25 mouse cellular contexts compared by ENCODE assay signal in genomic region chr5:120779922-120780321, GRCm38 (mm10). TPM values are rescaled to one million over a fixed set of nuclear protein-coding genes. Genes with fewer than 3 reads are reported as not detected.
A peak's percentile ranks its signal among the peaks of the same experiment; 100 is the strongest.
DNase-seq lines count a peak whose midpoint lies in the region; ATAC-seq and TF ChIP-seq lines count a peak whose summit lies in the region.
"Had no signal": no experiment of that assay in that cellular context is flagged by ENCODE, and none has a peak within 500 bp of the region (broad histone marks: within the 10 kb centered on the region; RNA-seq: fewer than 3 reads in every experiment).

No protein-coding gene starts in this region.

- peak; percentile 53 for ATAC-seq in heart, embryonic 16.5 days (replicated peaks; ENCODE audit: extremely low read depth, insufficient read depth, low FRiP score)
- no peak for ATAC-seq in heart, embryonic 12.5 days (ENCODE audit: insufficient number of reproducible peaks, low FRiP score)
- ATAC-seq in lung, embryonic 16.5 days (ENCODE audit: low read depth) = peak; percentile 26; the same call in 1 of the 2 replicates
- ATAC-seq in forebrain, embryonic 16.5 days = no peak
- no peak for ATAC-seq in megakaryocyte-erythroid progenitor cell, adult 5-6 weeks (replicated peaks; ENCODE audit: low FRiP score, low TSS enrichment, poor library complexity, severe bottlenecking)
- ATAC-seq: CD4-positive, CD25-positive, alpha-beta regulatory T cell, adult 4 months; forebrain, embryonic 15.5 days; inflammation-experienced regulatory T-cells, adult 6 months had no signal

- TF ChIP-seq CTCF in lung, adult 2 months (IDR thresholded peaks at IDR 0.05; ENCODE audit: insufficient read depth, low read length) = no peak

- peak overlapping the region; percentile 16 for H3K4me3 ChIP-seq in heart, embryonic 16.5 days (ENCODE audit: low read length)
- H3K4me3 ChIP-seq in heart, embryonic 12.5 days = no peak overlapping the region
- no peak overlapping the region for H3K4me3 ChIP-seq in lung, embryonic 16.5 days (ENCODE audit: low read length)
- no peak overlapping the region for H3K4me3 ChIP-seq in lung, adult 2 months (replicated peaks; ENCODE audit: extremely low read depth, low read depth, low read length)
- no peak overlapping the region for H3K4me3 ChIP-seq in macrophage (ENCODE audit: inconsistent target)
- no peak overlapping the region for H3K4me3 ChIP-seq in forebrain, embryonic 16.5 days (replicated peaks; ENCODE audit: low read length)
- H3K4me3 ChIP-seq: erythroblast, embryonic 14.5 days; forebrain, embryonic 15.5 days; hindbrain, embryonic 12.5 days; kidney, embryonic 15.5 days; left cerebral cortex, adult 2 months; limb, embryonic 13.5 days; liver, embryonic 15.5 days had no signal

- TF ChIP-seq POLR2A in lung, adult 2 months (IDR thresholded peaks at IDR 0.05; ENCODE audit: borderline replicate concordance, extremely low read depth, low read depth, low read length) = no peak

- peak overlapping the region; percentile 55 for H3K4me2 ChIP-seq in heart, embryonic 16.5 days (ENCODE audit: low read depth, low read length)
- no peak overlapping the region for H3K4me2 ChIP-seq in heart, embryonic 12.5 days
- no peak overlapping the region for H3K4me2 ChIP-seq in lung, embryonic 16.5 days (ENCODE audit: low read depth, low read length)
- H3K4me2 ChIP-seq in forebrain, embryonic 16.5 days (ENCODE audit: low read length) = no peak overlapping the region
- H3K4me2 ChIP-seq: forebrain, embryonic 15.5 days; hindbrain, embryonic 12.5 days; kidney, embryonic 15.5 days; limb, embryonic 13.5 days; liver, embryonic 15.5 days had no signal

- peaks cover 26% of the 10 kb centered on the region for H3K79me2 ChIP-seq in macrophage (ENCODE audit: inconsistent target)

- peaks cover 25% of the 10 kb centered on the region for H3K4me1 ChIP-seq in heart, embryonic 16.5 days (ENCODE audit: control insufficient read depth, insufficient read depth, low read length)
- H3K4me1 ChIP-seq in heart, embryonic 12.5 days (replicated peaks) = peaks cover 37% of the 10 kb centered on the region
- no peaks in the 10 kb centered on the region for H3K4me1 ChIP-seq in lung, embryonic 16.5 days (replicated peaks; ENCODE audit: control insufficient read depth, insufficient read depth, low read length)
- H3K4me1 ChIP-seq in lung, adult 2 months (ENCODE audit: control insufficient read depth, insufficient read depth, low read length) = peaks cover 4% of the 10 kb centered on the region; the same call in 1 of the 2 replicates
- no peaks in the 10 kb centered on the region for H3K4me1 ChIP-seq in forebrain, embryonic 16.5 days (replicated peaks; ENCODE audit: control insufficient read depth, insufficient read depth, low read length)
- H3K4me1 ChIP-seq: forebrain, embryonic 15.5 days; hindbrain, embryonic 12.5 days had no signal

- 8% methylated on average over 3 of the region's 3 CpGs for WGBS in heart, embryonic 16.5 days
- 14% methylated on average over 3 of the region's 3 CpGs for WGBS in heart, embryonic 12.5 days
- 31% methylated on average over 3 of the region's 3 CpGs for WGBS in lung, embryonic 16.5 days
- 11% methylated on average over 3 of the region's 3 CpGs for WGBS in lung, adult 2 months
- 4% methylated on average over 3 of the region's 3 CpGs for WGBS in macrophage (ENCODE audit: missing documents)
- 51% methylated on average over 3 of the region's 3 CpGs for WGBS in forebrain, embryonic 16.5 days

- H3K27ac ChIP-seq in heart, embryonic 16.5 days (ENCODE audit: low read length) = peak overlapping the region; percentile 90
- no peak overlapping the region for H3K27ac ChIP-seq in heart, embryonic 12.5 days (ENCODE audit: poor library complexity, severe bottlenecking)
- no peak overlapping the region for H3K27ac ChIP-seq in lung, embryonic 16.5 days (ENCODE audit: low read length)
- H3K27ac ChIP-seq in macrophage = 0 out of 2 replicates have a peak overlapping the region, but pooled peaks have one; percentile 5
- H3K27ac ChIP-seq in forebrain, embryonic 16.5 days (ENCODE audit: low read length) = no peak overlapping the region
- H3K27ac ChIP-seq: forebrain, embryonic 15.5 days; hindbrain, embryonic 12.5 days; kidney, embryonic 15.5 days; left cerebral cortex, adult 2 months; limb, embryonic 13.5 days; liver, embryonic 15.5 days had no signal

- DNase-seq in lung, adult 2 months = no peak
- DNase-seq in brain, adult 2 months (ENCODE audit: low read depth, low spot score) = peak; percentile 43
- DNase-seq: adrenal gland, adult 8-10 months; cerebellum, adult 11-12 months; cerebellum, postnatal 25 days; right cerebral cortex, postnatal 14 days had no signal

- H3K9ac ChIP-seq in heart, embryonic 16.5 days (ENCODE audit: low read length) = peak overlapping the region; percentile 44; the same call in 1 of the 2 replicates
- H3K9ac ChIP-seq in heart, embryonic 12.5 days = no peak overlapping the region
- H3K9ac ChIP-seq in lung, embryonic 16.5 days (ENCODE audit: low read length) = no peak overlapping the region
- H3K9ac ChIP-seq in forebrain, embryonic 16.5 days (replicated peaks; ENCODE audit: low read depth, low read length) = no peak overlapping the region
- H3K9ac ChIP-seq: forebrain, embryonic 15.5 days; hindbrain, embryonic 12.5 days; kidney, embryonic 15.5 days; limb, embryonic 13.5 days; liver, embryonic 15.5 days had no signal

- no peaks in the 10 kb centered on the region for H3K27me3 ChIP-seq in heart, embryonic 16.5 days (ENCODE audit: control insufficient read depth, insufficient read depth, low read length)
- 0 out of 2 replicates have a peak, but pooled peaks cover 3% of the 10 kb centered on the region for H3K27me3 ChIP-seq in heart, embryonic 12.5 days (replicated peaks)
- no peaks in the 10 kb centered on the region for H3K27me3 ChIP-seq in lung, embryonic 16.5 days (ENCODE audit: control insufficient read depth, insufficient read depth, low read depth, low read length)
- no peaks in the 10 kb centered on the region for H3K27me3 ChIP-seq in forebrain, embryonic 16.5 days (replicated peaks; ENCODE audit: control insufficient read depth, insufficient read depth, low read length)
- H3K27me3 ChIP-seq: forebrain, embryonic 15.5 days; hindbrain, embryonic 12.5 days; kidney, embryonic 15.5 days; liver, embryonic 15.5 days had no signal

- H3K36me3 ChIP-seq in heart, embryonic 16.5 days (ENCODE audit: control insufficient read depth, insufficient read depth) = no peaks in the 10 kb centered on the region
- no peaks in the 10 kb centered on the region for H3K36me3 ChIP-seq in heart, embryonic 12.5 days
- H3K36me3 ChIP-seq in lung, embryonic 16.5 days (ENCODE audit: control insufficient read depth, insufficient read depth, low read length) = no peaks in the 10 kb centered on the region
- H3K36me3 ChIP-seq in macrophage (ENCODE audit: inconsistent target) = peaks cover 2% of the 10 kb centered on the region; the same call in 1 of the 2 replicates
- H3K36me3 ChIP-seq in forebrain, embryonic 16.5 days (ENCODE audit: control insufficient read depth, insufficient read depth) = no peaks in the 10 kb centered on the region
- H3K36me3 ChIP-seq: forebrain, embryonic 15.5 days; G1E; hindbrain, embryonic 12.5 days; kidney, embryonic 15.5 days; limb, embryonic 13.5 days; liver, embryonic 15.5 days had no signal

- H3K9me3 ChIP-seq in heart, embryonic 16.5 days (replicated peaks; ENCODE audit: control insufficient read depth, low read length) = no peaks in the 10 kb centered on the region
- H3K9me3 ChIP-seq in heart, embryonic 12.5 days (replicated peaks) = 0 out of 2 replicates have a peak, but pooled peaks cover 4% of the 10 kb centered on the region
- no peaks in the 10 kb centered on the region for H3K9me3 ChIP-seq in lung, embryonic 16.5 days (ENCODE audit: control insufficient read depth, low read length)
- no peaks in the 10 kb centered on the region for H3K9me3 ChIP-seq in forebrain, embryonic 16.5 days (ENCODE audit: control insufficient read depth, low read length)
- H3K9me3 ChIP-seq: forebrain, embryonic 15.5 days; G1E; hindbrain, embryonic 12.5 days; kidney, embryonic 15.5 days; limb, embryonic 13.5 days; liver, embryonic 15.5 days had no signal

RNA-seq across cellular contexts. Expression of gene Oas3, which starts 2.5 kb away (rescaled TPM):
- 0.59 and 0.80 TPM in 2 replicates for polyA plus RNA-seq in heart, embryonic 16.5 days (2015; fragmentation: Nextera tagmentation; extraction: Ambion mirVana)
- polyA plus RNA-seq in heart, embryonic 12.5 days (2016; fragmentation: Nextera tagmentation; extraction: Ambion mirVana) = 0.33 and 0.36 TPM in 2 replicates
- 0.10 and 0.11 TPM in 2 replicates for polyA plus RNA-seq in lung, embryonic 16.5 days (2015; fragmentation: Nextera tagmentation; extraction: Ambion mirVana)
- polyA plus RNA-seq in lung, adult 2 months (2012; rRNA removed) = 1.6 and 1.7 TPM in 2 replicates
- 100 to 1,000 TPM in 15 of 26 experiments, 10 to 100 TPM in 11; 43.7 to 450 (median 323) TPM for total RNA-seq in macrophage (2018; cell fraction: chromatin; rRNA removed)
- total RNA-seq in macrophage (2018; cell fraction: cytosol; rRNA removed) = 100 to 1,000 TPM in 16 of 26 experiments, 10 to 100 TPM in 10; 61.9 to 594 (median 264) TPM
- total RNA-seq in macrophage (2018; cell fraction: nucleus; rRNA removed) = 100 to 1,000 TPM in 17 of 26 experiments, 10 to 100 TPM in 9; 71.9 to 656 (median 415) TPM
- polyA plus RNA-seq in macrophage (2018) = 41.1 to 153 TPM (median 78.6 TPM) in 3 replicates
- 0.15 and 0.25 TPM in 2 replicates for polyA plus RNA-seq in forebrain, embryonic 16.5 days (2015; fragmentation: Nextera tagmentation; extraction: Ambion mirVana)
- 2.3 and 4.2 TPM in 2 replicates for total RNA-seq in megakaryocyte-erythroid progenitor cell, adult 5-6 weeks (2014; fragmentation: Nextera tagmentation)
- total RNA-seq in megakaryocyte-erythroid progenitor cell, adult 5-6 weeks (2017) = 1.8 and 2.0 TPM in 2 replicates
- total RNA-seq: gastrocnemius, postnatal 4 days; left cerebral cortex, adult 2 months had no signal
- polyA plus RNA-seq: neural tube, embryonic 11.5 days had no signal

RNA-seq across cellular contexts. Expression of gene Oas1e, which starts 15.4 kb away (rescaled TPM):
- polyA plus RNA-seq in heart, embryonic 16.5 days (2015; fragmentation: Nextera tagmentation; extraction: Ambion mirVana) = not detected in 2 replicates
- polyA plus RNA-seq in heart, embryonic 12.5 days (2016; fragmentation: Nextera tagmentation; extraction: Ambion mirVana) = not detected in 2 replicates
- polyA plus RNA-seq in lung, embryonic 16.5 days (2015; fragmentation: Nextera tagmentation; extraction: Ambion mirVana) = not detected in 2 replicates
- polyA plus RNA-seq in lung, adult 2 months (2012; rRNA removed) = 0.06 TPM in 1 of 2 replicates, not detected in the other
- not detected for total RNA-seq in macrophage (2018; cell fraction: chromatin; rRNA removed)
- total RNA-seq in macrophage (2018; cell fraction: cytosol; rRNA removed) = not detected
- total RNA-seq in macrophage (2018; cell fraction: nucleus; rRNA removed) = not detected
- not detected in 3 replicates for polyA plus RNA-seq in macrophage (2018)
- not detected in 2 replicates for polyA plus RNA-seq in forebrain, embryonic 16.5 days (2015; fragmentation: Nextera tagmentation; extraction: Ambion mirVana)
- total RNA-seq in megakaryocyte-erythroid progenitor cell, adult 5-6 weeks (2014; fragmentation: Nextera tagmentation) = not detected in 2 replicates
- not detected in 2 replicates for total RNA-seq in megakaryocyte-erythroid progenitor cell, adult 5-6 weeks (2017)
- total RNA-seq: adrenal gland, adult 8-10 months; G1E; gastrocnemius, postnatal 4 days; left cerebral cortex, adult 2 months had no signal
- polyA plus RNA-seq: CD4-positive, CD25-positive, alpha-beta regulatory T cell, adult 4 months; erythroblast, embryonic 14.5 days; forebrain, embryonic 15.5 days; G1E; inflammation-experienced regulatory T-cells, adult 6 months; kidney, embryonic 15.5 days; limb, embryonic 13.5 days; liver, embryonic 15.5 days; neural tube, embryonic 11.5 days; stomach, embryonic 16.5 days had no signal

RNA-seq across cellular contexts. Expression of gene Oas2, which starts 30.3 kb away (rescaled TPM):
- polyA plus RNA-seq in heart, embryonic 16.5 days (2015; fragmentation: Nextera tagmentation; extraction: Ambion mirVana) = 0.22 and 0.46 TPM in 2 replicates
- polyA plus RNA-seq in heart, embryonic 12.5 days (2016; fragmentation: Nextera tagmentation; extraction: Ambion mirVana) = 0.08 and 0.11 TPM in 2 replicates
- 0.23 and 0.29 TPM in 2 replicates for polyA plus RNA-seq in lung, embryonic 16.5 days (2015; fragmentation: Nextera tagmentation; extraction: Ambion mirVana)
- polyA plus RNA-seq in lung, adult 2 months (2012; rRNA removed) = 4.5 and 5.0 TPM in 2 replicates
- 1,000 to 10,000 TPM in 3 of 26 experiments, 100 to 1,000 TPM in 23; 287 to 1,060 (median 805) TPM for total RNA-seq in macrophage (2018; cell fraction: chromatin; rRNA removed)
- total RNA-seq in macrophage (2018; cell fraction: cytosol; rRNA removed) = 10 to 100 TPM; 18.3 to 89.8 (median 40.2) TPM
- 100 to 1,000 TPM; 323 to 906 (median 575) TPM for total RNA-seq in macrophage (2018; cell fraction: nucleus; rRNA removed)
- 26.5 to 90.9 TPM (median 28.2 TPM) in 3 replicates for polyA plus RNA-seq in macrophage (2018)
- 0.27 TPM in 1 of 2 replicates, not detected in the other for polyA plus RNA-seq in forebrain, embryonic 16.5 days (2015; fragmentation: Nextera tagmentation; extraction: Ambion mirVana)
- total RNA-seq in megakaryocyte-erythroid progenitor cell, adult 5-6 weeks (2014; fragmentation: Nextera tagmentation) = 1.7 and 2.0 TPM in 2 replicates
- total RNA-seq in megakaryocyte-erythroid progenitor cell, adult 5-6 weeks (2017) = 0.72 and 1.3 TPM in 2 replicates
- polyA plus RNA-seq: erythroblast, embryonic 14.5 days; neural tube, embryonic 11.5 days had no signal

RNA-seq across cellular contexts. Expression of gene Oas1c, which starts 32.4 kb away (rescaled TPM):
- polyA plus RNA-seq in heart, embryonic 16.5 days (2015; fragmentation: Nextera tagmentation; extraction: Ambion mirVana) = 0.60 and 0.77 TPM in 2 replicates
- 0.19 and 0.63 TPM in 2 replicates for polyA plus RNA-seq in heart, embryonic 12.5 days (2016; fragmentation: Nextera tagmentation; extraction: Ambion mirVana)
- 0.69 and 1.1 TPM in 2 replicates for polyA plus RNA-seq in lung, embryonic 16.5 days (2015; fragmentation: Nextera tagmentation; extraction: Ambion mirVana)
- 2.7 and 4.6 TPM in 2 replicates for polyA plus RNA-seq in lung, adult 2 months (2012; rRNA removed)
- total RNA-seq in macrophage (2018; cell fraction: chromatin; rRNA removed) = 10 to 100 TPM in 9 of 26 experiments, 1 to 10 TPM in 17; 1.1 to 20.7 (median 7.6) TPM
- total RNA-seq in macrophage (2018; cell fraction: cytosol; rRNA removed) = 10 to 100 TPM in 13 of 26 experiments, 1 to 10 TPM in 13; 3.4 to 18.4 (median 8.6) TPM
- total RNA-seq in macrophage (2018; cell fraction: nucleus; rRNA removed) = 10 to 100 TPM in 12 of 26 experiments, 1 to 10 TPM in 14; 1.9 to 27.5 (median 9.9) TPM
- polyA plus RNA-seq in macrophage (2018) = 3.1 to 7.0 TPM (median 4.3 TPM) in 3 replicates
- 0.32 and 0.34 TPM in 2 replicates for polyA plus RNA-seq in forebrain, embryonic 16.5 days (2015; fragmentation: Nextera tagmentation; extraction: Ambion mirVana)
- 5.3 and 8.3 TPM in 2 replicates for total RNA-seq in megakaryocyte-erythroid progenitor cell, adult 5-6 weeks (2014; fragmentation: Nextera tagmentation)
- total RNA-seq in megakaryocyte-erythroid progenitor cell, adult 5-6 weeks (2017) = 3.1 and 26.4 TPM in 2 replicates
- polyA plus RNA-seq: erythroblast, embryonic 14.5 days had no signal

Comparison
In these comparisons a context has a peak if more than half of its experiments do, and no peak if none do; other contexts are left out.
1. ATAC-seq: peak in heart, embryonic 16.5 days (single experiment) and lung, embryonic 16.5 days (single experiment); none in heart, embryonic 12.5 days (single experiment), forebrain, embryonic 16.5 days (single experiment) and megakaryocyte-erythroid progenitor cell, adult 5-6 weeks (single experiment).
2. H3K27ac ChIP-seq: peak in heart, embryonic 16.5 days (single experiment) and macrophage (single experiment); none in heart, embryonic 12.5 days (single experiment), lung, embryonic 16.5 days (single experiment) and forebrain, embryonic 16.5 days (single experiment).
3. RNA of gene Oas3, which starts 2.5 kb away (polyA plus RNA-seq): 41.1 to 153 TPM in macrophage; 1.6 to 1.7 TPM in lung, adult 2 months, 0.59 to 0.80 TPM in heart, embryonic 16.5 days, 0.33 to 0.36 TPM in heart, embryonic 12.5 days, 0.15 to 0.25 TPM in forebrain, embryonic 16.5 days and 0.10 to 0.11 TPM in lung, embryonic 16.5 days; every median in the first group is over 10 times any median in the second.